Mouse (Mus musculus): Measurements from ENCODE around the gene Fcgr4. TPM values are rescaled to one million over a fixed set of nuclear protein-coding genes. Genes with fewer than 3 reads are reported as not detected.

Gene Fcgr4
- total and polyA plus RNA-seq, 3 experiments: 0.03 to 0.22 TPM; not detected in 1

- DNase-seq (ENCODE audit: low spot score): no peak
- TF ChIP-seq GATA1 (IDR thresholded peaks at IDR 0.05; ENCODE audit: borderline replicate concordance, low read length): no peak
- no peak for TF ChIP-seq GATA2 (IDR thresholded peaks at IDR 0.05; ENCODE audit: borderline replicate concordance, low read depth, low read length)
- TF ChIP-seq POLR2AphosphoS5 (IDR thresholded peaks at IDR 0.05; ENCODE audit: insufficient replicate concordance, low read depth, low read length): no peak
- TF ChIP-seq TAL1 (conservative IDR thresholded peaks at IDR 0.05; ENCODE audit: low read depth, low read length): no peak
- TF ChIP-seq CTCF (IDR thresholded peaks at IDR 0.05; ENCODE audit: low read depth, low read length): no peak
- no peak for ATAC-seq (ENCODE audit: extremely low read depth, insufficient number of reproducible peaks, low FRiP score, poor library complexity, severe bottlenecking)
Observed at GRCm38 (mm10) chr1:171011733-171012132, 7.0 kb upstream of the Fcgr4 start.

GRCm38 (mm10) chr1:171016676-171017356 lies 1.9 kb upstream of the Fcgr4 start:
- Histone ChIP-seq H3K27me3 (ENCODE audit: insufficient read depth, low read length) (peaks cover 23% of the 10 kb centered on the region), H3K36me3 (replicated peaks) (no peaks in the 10 kb centered on the region), H3K4me1 (ENCODE audit: insufficient read depth, low read depth, low read length) (peaks cover 4% of the 10 kb centered on the region; the same call in 1 of the 2 replicates), H3K4me3 (ENCODE audit: low read depth, low read length) (no peak overlapping the region), H3K9me3 (replicated peaks) (no peaks in the 10 kb centered on the region)
- DNase-seq (ENCODE audit: low spot score): no peak
- TF ChIP-seq GATA1 (IDR thresholded peaks at IDR 0.05; ENCODE audit: borderline replicate concordance, low read length) (no peak), POLR2AphosphoS5 (IDR thresholded peaks at IDR 0.05; ENCODE audit: insufficient replicate concordance, low read depth, low read length) (no peak), GATA2 (IDR thresholded peaks at IDR 0.05; ENCODE audit: borderline replicate concordance, low read depth, low read length) (no peak), TAL1 (conservative IDR thresholded peaks at IDR 0.05; ENCODE audit: low read depth, low read length) (no peak), CTCF (IDR thresholded peaks at IDR 0.05; ENCODE audit: low read depth, low read length) (no peak)
- no peak for ATAC-seq (ENCODE audit: extremely low read depth, insufficient number of reproducible peaks, low FRiP score, poor library complexity, severe bottlenecking)

More at GRCm38 (mm10) chr1:171011733-171012132, 7.0 kb upstream of the Fcgr4 start:
- H3K27me3 ChIP-seq (ENCODE audit: insufficient read depth, low read length): no peaks in the 10 kb centered on the region; the same call in 1 of the 2 replicates
- peaks cover 5% of the 10 kb centered on the region for H3K9me3 ChIP-seq (replicated peaks)
- H3K4me3 ChIP-seq (ENCODE audit: low read depth, low read length): no peak overlapping the region
- H3K4me1 ChIP-seq (ENCODE audit: insufficient read depth, low read depth, low read length): no peaks in the 10 kb centered on the region
- H3K36me3 ChIP-seq (replicated peaks): no peaks in the 10 kb centered on the region

GRCm38 (mm10) chr1:171017468-171018158 lies 1.1 kb upstream of the Fcgr4 start:
- Histone ChIP-seq H3K9me3 (replicated peaks) (no peaks in the 10 kb centered on the region), H3K4me1 (ENCODE audit: insufficient read depth, low read depth, low read length) (peaks cover 4% of the 10 kb centered on the region; the same call in 1 of the 2 replicates), H3K36me3 (replicated peaks) (no peaks in the 10 kb centered on the region), H3K4me3 (ENCODE audit: low read depth, low read length) (no peak overlapping the region), H3K27me3 (ENCODE audit: insufficient read depth, low read length) (peaks cover 23% of the 10 kb centered on the region)
- TF ChIP-seq CTCF (IDR thresholded peaks at IDR 0.05; ENCODE audit: low read depth, low read length) (no peak), POLR2AphosphoS5 (IDR thresholded peaks at IDR 0.05; ENCODE audit: insufficient replicate concordance, low read depth, low read length) (no peak), TAL1 (conservative IDR thresholded peaks at IDR 0.05; ENCODE audit: low read depth, low read length) (no peak), GATA1 (IDR thresholded peaks at IDR 0.05; ENCODE audit: borderline replicate concordance, low read length) (no peak), GATA2 (IDR thresholded peaks at IDR 0.05; ENCODE audit: borderline replicate concordance, low read depth, low read length) (no peak)
- DNase-seq (ENCODE audit: low spot score) (no peak), ATAC-seq (ENCODE audit: extremely low read depth, insufficient number of reproducible peaks, low FRiP score, poor library complexity, severe bottlenecking) (no peak)

GRCm38 (mm10) chr1:171019311-171019950 lies 711 bp downstream of the Fcgr4 start:
- Histone ChIP-seq H3K27me3 (ENCODE audit: insufficient read depth, low read length) (peaks cover 28% of the 10 kb centered on the region), H3K9me3 (replicated peaks) (no peaks in the 10 kb centered on the region), H3K4me3 (ENCODE audit: low read depth, low read length) (no peak overlapping the region), H3K36me3 (replicated peaks) (no peaks in the 10 kb centered on the region), H3K4me1 (ENCODE audit: insufficient read depth, low read depth, low read length) (peaks cover 8% of the 10 kb centered on the region)
- ATAC-seq (ENCODE audit: extremely low read depth, insufficient number of reproducible peaks, low FRiP score, poor library complexity, severe bottlenecking): no peak
- TF ChIP-seq CTCF (IDR thresholded peaks at IDR 0.05; ENCODE audit: low read depth, low read length) (no peak), POLR2AphosphoS5 (IDR thresholded peaks at IDR 0.05; ENCODE audit: insufficient replicate concordance, low read depth, low read length) (no peak), GATA1 (IDR thresholded peaks at IDR 0.05; ENCODE audit: borderline replicate concordance, low read length) (no peak), GATA2 (IDR thresholded peaks at IDR 0.05; ENCODE audit: borderline replicate concordance, low read depth, low read length) (no peak), TAL1 (conservative IDR thresholded peaks at IDR 0.05; ENCODE audit: low read depth, low read length) (no peak)
- DNase-seq (ENCODE audit: low spot score): no peak

GRCm38 (mm10) chr1:171031752-171032151 lies 13.0 kb downstream of the Fcgr4 start:
- ATAC-seq (ENCODE audit: extremely low read depth, insufficient number of reproducible peaks, low FRiP score, poor library complexity, severe bottlenecking): peak; percentile 31; the same call in 1 of the 2 replicates
- Histone ChIP-seq H3K27me3 (ENCODE audit: insufficient read depth, low read length) (peaks cover 17% of the 10 kb centered on the region), H3K9me3 (replicated peaks) (no peaks in the 10 kb centered on the region), H3K36me3 (replicated peaks) (no peaks in the 10 kb centered on the region), H3K4me3 (ENCODE audit: low read depth, low read length) (no peak overlapping the region), H3K4me1 (ENCODE audit: insufficient read depth, low read depth, low read length) (peaks cover 38% of the 10 kb centered on the region)
- TF ChIP-seq TAL1 (conservative IDR thresholded peaks at IDR 0.05; ENCODE audit: low read depth, low read length) (no peak), CTCF (IDR thresholded peaks at IDR 0.05; ENCODE audit: low read depth, low read length) (no peak), POLR2AphosphoS5 (IDR thresholded peaks at IDR 0.05; ENCODE audit: insufficient replicate concordance, low read depth, low read length) (no peak), GATA2 (IDR thresholded peaks at IDR 0.05; ENCODE audit: borderline replicate concordance, low read depth, low read length) (no peak), GATA1 (IDR thresholded peaks at IDR 0.05; ENCODE audit: borderline replicate concordance, low read length) (no peak)
- DNase-seq (ENCODE audit: low spot score): no peak

GRCm38 (mm10) chr1:171032691-171033090 lies 14.0 kb downstream of the Fcgr4 start:
- Histone ChIP-seq H3K4me1 (ENCODE audit: insufficient read depth, low read depth, low read length) (peaks cover 38% of the 10 kb centered on the region), H3K27me3 (ENCODE audit: insufficient read depth, low read length) (peaks cover 14% of the 10 kb centered on the region; the same call in 1 of the 2 replicates), H3K4me3 (ENCODE audit: low read depth, low read length) (peak overlapping the region; percentile 70), H3K9me3 (replicated peaks) (no peaks in the 10 kb centered on the region), H3K36me3 (replicated peaks) (no peaks in the 10 kb centered on the region)
- ATAC-seq (ENCODE audit: extremely low read depth, insufficient number of reproducible peaks, low FRiP score, poor library complexity, severe bottlenecking): no peak
- TF ChIP-seq CTCF (IDR thresholded peaks at IDR 0.05; ENCODE audit: low read depth, low read length) (no peak), GATA1 (IDR thresholded peaks at IDR 0.05; ENCODE audit: borderline replicate concordance, low read length) (no peak), POLR2AphosphoS5 (IDR thresholded peaks at IDR 0.05; ENCODE audit: insufficient replicate concordance, low read depth, low read length) (no peak), GATA2 (IDR thresholded peaks at IDR 0.05; ENCODE audit: borderline replicate concordance, low read depth, low read length) (no peak), TAL1 (conservative IDR thresholded peaks at IDR 0.05; ENCODE audit: low read depth, low read length) (no peak)
- no peak for DNase-seq (ENCODE audit: low spot score)

Data from G1E (cell line).